Mouse (Mus musculus): ENCODE data around the gene Adm.
A peak's percentile ranks its signal among the peaks of the same experiment; 100 is the strongest.

DNA sequence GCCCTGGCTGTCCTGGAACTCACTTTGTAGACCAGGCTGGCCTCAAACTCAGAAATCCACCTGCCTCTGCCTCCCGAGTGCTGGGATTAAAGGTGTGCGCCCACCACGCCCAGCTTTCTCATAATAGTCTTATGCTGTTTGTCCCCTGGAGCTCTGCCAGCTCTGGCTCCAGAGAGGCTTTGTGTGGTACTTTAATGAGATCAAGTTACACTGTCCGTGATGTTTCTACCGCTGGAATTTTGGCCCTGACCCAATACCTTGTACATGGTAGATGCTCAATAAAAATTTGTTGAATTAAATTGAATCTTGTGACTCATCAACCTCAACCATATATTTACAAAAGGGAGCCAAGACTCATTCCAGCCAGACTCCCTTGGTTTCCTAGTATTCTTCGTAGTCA is 23.6 kb downstream of the Adm start:
- no peak for TF ChIP-seq CTCF (IDR thresholded peaks at IDR 0.05; ENCODE audit: control insufficient read depth, insufficient read depth, insufficient read length)
- TF ChIP-seq USF1 (IDR thresholded peaks at IDR 0.05; ENCODE audit: low read depth): no peak
- no peak for TF ChIP-seq MYOG (IDR thresholded peaks at IDR 0.05; ENCODE audit: control insufficient read depth, extremely low read depth, insufficient read length)
- TF ChIP-seq CEBPB (IDR thresholded peaks at IDR 0.05; ENCODE audit: low read depth): no peak
- TF ChIP-seq MAX (IDR thresholded peaks at IDR 0.05): peak; percentile 57
- peak; percentile 37 for TF ChIP-seq FOSL1 (IDR thresholded peaks at IDR 0.05; ENCODE audit: insufficient read depth, low read length, poor library complexity, severe bottlenecking)

Measured in C2C12 (cell line).